Mouse (Mus musculus): ENCODE results near the gene Vmn1r72. TPM values are rescaled to one million over a fixed set of nuclear protein-coding genes. Genes with fewer than 3 reads are reported as not detected.
"Not testable (repeated sequence)": the region's sequence is repeated elsewhere in the genome, so short reads cannot be mapped to it uniquely, and the experiment has no call there.

Vmn1r72 gene
- polyA plus RNA-seq (2017; shearing (Covaris generic)) = not detected

DNA sequence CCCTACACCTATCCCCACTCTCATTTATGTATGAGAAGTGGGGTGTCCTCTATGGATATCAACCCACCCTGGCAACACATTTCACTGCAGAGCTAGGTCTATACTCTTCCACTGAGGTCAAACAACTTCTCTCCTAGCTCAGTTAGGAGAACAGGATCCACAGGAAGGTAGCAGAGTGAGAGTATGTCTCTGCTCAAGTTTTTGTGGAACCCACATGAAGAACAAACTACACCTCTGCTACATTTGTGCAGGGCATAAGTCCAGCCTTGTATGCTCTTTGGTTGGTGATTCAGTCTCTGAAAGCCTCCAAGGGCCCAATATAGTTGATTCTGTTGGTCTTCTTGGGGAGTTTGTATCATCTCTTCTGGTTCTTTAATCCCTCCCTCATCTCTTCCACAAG is at the start of gene Vmn1r72:
Vmn1r72 (minus strand) TSS at position 101 of the 400 bp plus-strand sequence.
- not testable (repeated sequence) for ATAC-seq

GRCm38 (mm10) chr7:11617082-11617481 is 62.9 kb downstream of the Vmn1r72 start:
- not testable (repeated sequence) for ATAC-seq

Other genes starting within 250 kb of the Vmn1r72 start
- not detected for gene Zscan4-ps2, start 165.8 kb downstream of the Vmn1r72 start, polyA plus RNA-seq (2017; shearing (Covaris generic))
- not detected for gene Zscan4-ps3, start 70.8 kb downstream of the Vmn1r72 start, polyA plus RNA-seq (2017; shearing (Covaris generic))
- not detected for gene Vmn1r73, start 50.1 kb upstream of the Vmn1r72 start, polyA plus RNA-seq (2017; shearing (Covaris generic))
- not detected for gene Vmn1r74, start 153.8 kb upstream of the Vmn1r72 start, polyA plus RNA-seq (2017; shearing (Covaris generic))
- under 1 TPM in 1 of 2 experiments, not detected in 1; 0.44 TPM for gene Vmn1r75, start 194.5 kb upstream of the Vmn1r72 start, polyA plus RNA-seq (2017; shearing (Covaris generic))

Measured in CD4-positive, CD25-positive, alpha-beta regulatory T cell, adult 4 months (primary cell).